Mouse (Mus musculus): ENCODE results near the gene Arl9. TPM values are rescaled to one million over a fixed set of nuclear protein-coding genes. Genes with fewer than 3 reads are reported as not detected.
"Not testable (repeated sequence)": the region's sequence is repeated elsewhere in the genome, so short reads cannot be mapped to it uniquely, and the experiment has no call there.

The Arl9 gene
- polyA plus RNA-seq, 1 experiment: not detected

GRCm38 (mm10) chr5:77013171-77013570 lies 9.3 kb downstream of the Arl9 start:
- Histone ChIP-seq H3K27me3 (ENCODE audit: control insufficient read depth, insufficient read depth, low read length) (no peaks in the 10 kb centered on the region; the same call in 1 of the 2 replicates), H3K27ac (ENCODE audit: control insufficient read depth, insufficient read depth, low read length) (no peak overlapping the region), H3K36me3 (ENCODE audit: control insufficient read depth, insufficient read depth, low read length) (no peaks in the 10 kb centered on the region), H3K4me3 (ENCODE audit: control insufficient read depth, insufficient read depth, low read length) (no peak overlapping the region), H3K4me1 (replicated peaks; ENCODE audit: control insufficient read depth, insufficient read depth, low read length) (peaks cover 10% of the 10 kb centered on the region)
- 68% methylated on average over 3 of the region's 3 CpGs for WGBS
- DNase-seq: no peak
- TF ChIP-seq CTCF (IDR thresholded peaks at IDR 0.05; ENCODE audit: borderline replicate concordance, control insufficient read depth, extremely low read depth, insufficient read depth, low read length, poor library complexity) (no peak), POLR2A (IDR thresholded peaks at IDR 0.05; ENCODE audit: control insufficient read depth, extremely low read depth, insufficient read depth, low read length, poor library complexity) (no peak)

GRCm38 (mm10) chr5:77015544-77016482 lies 12.0 kb downstream of the Arl9 start, which contains the start of gene Thegl:
Gene Thegl (plus strand): TSS chr5:77016023.
- Histone ChIP-seq H3K4me1 (replicated peaks; ENCODE audit: control insufficient read depth, insufficient read depth, low read length) (peaks cover 10% of the 10 kb centered on the region), H3K36me3 (ENCODE audit: control insufficient read depth, insufficient read depth, low read length) (no peaks in the 10 kb centered on the region), H3K27ac (ENCODE audit: control insufficient read depth, insufficient read depth, low read length) (no peak within 1 kb of the TSS), H3K27me3 (ENCODE audit: control insufficient read depth, insufficient read depth, low read length) (no peaks in the 10 kb centered on the region; the same call in 1 of the 2 replicates), H3K4me3 (ENCODE audit: control insufficient read depth, insufficient read depth, low read length) (peak within 1 kb of the TSS; percentile 46)
- TF ChIP-seq CTCF (IDR thresholded peaks at IDR 0.05; ENCODE audit: borderline replicate concordance, control insufficient read depth, extremely low read depth, insufficient read depth, low read length, poor library complexity): no peak
- no peak for TF ChIP-seq POLR2A (IDR thresholded peaks at IDR 0.05; ENCODE audit: control insufficient read depth, extremely low read depth, insufficient read depth, low read length, poor library complexity)
- 24% methylated on average over 57 of the region's 57 CpGs for WGBS
- peak; percentile 58 for DNase-seq

DNA sequence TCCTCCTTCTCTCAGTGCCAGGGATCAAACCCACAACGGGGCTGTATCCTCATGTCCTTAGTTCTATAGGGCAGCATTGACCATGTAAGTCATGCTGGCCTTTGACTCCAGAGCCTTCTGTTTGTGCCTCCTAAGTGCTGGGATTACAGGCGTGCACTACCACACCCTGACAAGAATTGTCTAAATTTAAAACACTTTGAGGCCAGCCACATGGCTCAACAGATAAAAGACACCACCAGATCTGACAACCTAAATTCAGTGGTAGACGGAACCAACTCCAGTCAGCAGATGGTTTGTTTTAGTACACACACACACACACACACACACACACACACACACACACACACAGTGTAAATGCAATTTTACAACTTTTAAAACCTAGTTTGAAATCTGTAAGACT lies 24.2 kb downstream of the Arl9 start:
- no peak overlapping the region for H3K4me3 ChIP-seq (ENCODE audit: control insufficient read depth, insufficient read depth, low read length)
- no peak for DNase-seq
- no peaks in the 10 kb centered on the region for H3K4me1 ChIP-seq (replicated peaks; ENCODE audit: control insufficient read depth, insufficient read depth, low read length)
- no peaks in the 10 kb centered on the region for H3K27me3 ChIP-seq (ENCODE audit: control insufficient read depth, insufficient read depth, low read length)
- TF ChIP-seq POLR2A (IDR thresholded peaks at IDR 0.05; ENCODE audit: control insufficient read depth, extremely low read depth, insufficient read depth, low read length, poor library complexity) (no peak), CTCF (IDR thresholded peaks at IDR 0.05; ENCODE audit: borderline replicate concordance, control insufficient read depth, extremely low read depth, insufficient read depth, low read length, poor library complexity) (no peak)
- no peak overlapping the region for H3K27ac ChIP-seq (ENCODE audit: control insufficient read depth, insufficient read depth, low read length)
- H3K36me3 ChIP-seq (ENCODE audit: control insufficient read depth, insufficient read depth, low read length): no peaks in the 10 kb centered on the region
- WGBS: 80% methylated on average over 3 of the region's 3 CpGs

- no peak overlapping the region for H3K27ac ChIP-seq (ENCODE audit: control insufficient read depth, insufficient read depth, low read length)
- 76% methylated on average over 5 of the region's 5 CpGs for WGBS
- no peaks in the 10 kb centered on the region for H3K36me3 ChIP-seq (ENCODE audit: control insufficient read depth, insufficient read depth, low read length)
- H3K4me1 ChIP-seq (replicated peaks; ENCODE audit: control insufficient read depth, insufficient read depth, low read length): no peaks in the 10 kb centered on the region
- TF ChIP-seq CTCF (IDR thresholded peaks at IDR 0.05; ENCODE audit: borderline replicate concordance, control insufficient read depth, extremely low read depth, insufficient read depth, low read length, poor library complexity) (no peak), POLR2A (IDR thresholded peaks at IDR 0.05; ENCODE audit: control insufficient read depth, extremely low read depth, insufficient read depth, low read length, poor library complexity) (no peak)
- peak; percentile 26 for DNase-seq
- no peaks in the 10 kb centered on the region for H3K27me3 ChIP-seq (ENCODE audit: control insufficient read depth, insufficient read depth, low read length)
- no peak overlapping the region for H3K4me3 ChIP-seq (ENCODE audit: control insufficient read depth, insufficient read depth, low read length)
Measured at GRCm38 (mm10) chr5:77029735-77030134, 25.9 kb downstream of the Arl9 start.

DNA sequence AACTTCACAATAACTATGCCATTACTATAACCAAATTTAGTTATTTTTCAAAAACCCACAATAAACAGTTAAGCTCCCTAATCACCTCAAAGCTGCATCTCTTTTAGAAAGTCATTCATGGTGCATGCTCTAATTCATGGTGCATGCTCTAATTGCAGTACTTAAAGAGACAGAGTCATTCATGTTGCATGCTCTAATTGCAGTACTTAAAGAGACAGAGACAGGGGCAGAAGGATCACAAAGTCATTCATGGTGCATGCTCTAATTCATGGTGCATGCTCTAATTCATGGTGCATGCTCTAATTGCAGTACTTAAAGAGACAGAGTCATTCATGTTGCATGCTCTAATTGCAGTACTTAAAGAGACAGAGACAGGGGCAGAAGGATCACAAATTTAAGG lies 31.2 kb downstream of the Arl9 start:
- not testable (repeated sequence) for DNase-seq; H3K27ac ChIP-seq (ENCODE audit: control insufficient read depth, insufficient read depth, low read length); H3K27me3 ChIP-seq (ENCODE audit: control insufficient read depth, insufficient read depth, low read length); H3K4me1 ChIP-seq (replicated peaks; ENCODE audit: control insufficient read depth, insufficient read depth, low read length); H3K36me3 ChIP-seq (ENCODE audit: control insufficient read depth, insufficient read depth, low read length); H3K4me3 ChIP-seq (ENCODE audit: control insufficient read depth, insufficient read depth, low read length)

- WGBS: 93% methylated on average over 10 of the region's 10 CpGs
Measured at GRCm38 (mm10) chr5:77038451-77038850, 34.6 kb downstream of the Arl9 start.

More at GRCm38 (mm10) chr5:77038451-77038850, 34.6 kb downstream of the Arl9 start:
- H3K4me1 ChIP-seq (replicated peaks; ENCODE audit: control insufficient read depth, insufficient read depth, low read length): no peaks in the 10 kb centered on the region
- H3K27ac ChIP-seq (ENCODE audit: control insufficient read depth, insufficient read depth, low read length): no peak overlapping the region
- no peaks in the 10 kb centered on the region for H3K27me3 ChIP-seq (ENCODE audit: control insufficient read depth, insufficient read depth, low read length)
- H3K36me3 ChIP-seq (ENCODE audit: control insufficient read depth, insufficient read depth, low read length): no peaks in the 10 kb centered on the region
- TF ChIP-seq POLR2A (IDR thresholded peaks at IDR 0.05; ENCODE audit: control insufficient read depth, extremely low read depth, insufficient read depth, low read length, poor library complexity): no peak
- TF ChIP-seq CTCF (IDR thresholded peaks at IDR 0.05; ENCODE audit: borderline replicate concordance, control insufficient read depth, extremely low read depth, insufficient read depth, low read length, poor library complexity): no peak
- DNase-seq: no peak
- H3K4me3 ChIP-seq (ENCODE audit: control insufficient read depth, insufficient read depth, low read length): no peak overlapping the region

All from thymus, adult 2 months (tissue).